Mouse (Mus musculus): Measurements from ENCODE around the gene Tmem239.

DNA sequence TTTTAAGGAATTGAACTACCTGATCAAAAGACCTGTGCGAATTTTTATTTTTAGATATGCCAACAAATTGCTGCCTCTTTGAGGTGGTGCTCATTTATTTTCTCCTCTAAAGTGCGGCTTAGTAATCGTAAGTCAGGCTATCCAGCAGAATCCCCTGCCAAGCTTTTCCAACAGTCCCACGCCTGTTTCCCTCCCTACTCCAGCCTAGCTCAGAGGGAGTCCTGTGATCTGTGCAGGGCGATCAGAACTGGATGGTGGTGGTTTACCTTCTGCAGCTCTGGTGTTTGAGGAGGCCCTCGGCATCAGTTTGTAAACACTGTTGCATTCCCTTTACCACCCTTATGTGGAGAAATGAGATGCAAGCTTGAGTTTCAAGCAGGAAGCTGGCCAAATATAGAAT, 47.1 kb downstream of the Tmem239 start:
- TF ChIP-seq CTCF (IDR thresholded peaks at IDR 0.05; ENCODE audit: low read depth, low read length) (no peak), POLR2A (IDR thresholded peaks at IDR 0.05; ENCODE audit: borderline replicate concordance, low read depth, low read length) (no peak)
